Mouse (Mus musculus) forebrain, embryonic 10.5 days (tissue): ENCODE measurements at regions not wholly inside any gene's neighbourhood (a gene's known extent, or its start where the extent isn't known, plus 50 kb on each side); places are given as distances from the start of the nearest gene placed in this dataset.
A peak's percentile ranks its signal among the peaks of the same experiment; 100 is the strongest.

ENCODE experiments used
- DNase-seq: peaks from one replicate; pipeline ENCODE4 v3.0.0-alpha.2; 2017; ENCODE audit warnings: low spot score; ENCODE audit errors: extremely low spot score
- H3K27ac ChIP-seq: fragments of 300-500 bp; sonication (generic); 2 replicates; pipeline ENCODE4 v1.5.1; 2016; ENCODE audit warnings: mild to moderate bottlenecking
- H3K27me3 ChIP-seq: fragments of 300-500 bp; sonication (generic); 2 replicates; pipeline ENCODE4 v1.6.1; 2016; ENCODE audit warnings: mild to moderate bottlenecking; ENCODE audit not compliant: poor library complexity, severe bottlenecking
- H3K36me3 ChIP-seq: fragments of 300-500 bp; sonication (generic); replicated peaks from 2 replicates; pipeline ENCODE4 v1.6.1; 2016; ENCODE audit warnings: mild to moderate bottlenecking, moderate library complexity
- H3K4me1 ChIP-seq: fragments of 300-500 bp; sonication (generic); 2 replicates; pipeline ENCODE4 v1.6.1; 2016
- H3K4me3 ChIP-seq: fragments of 300-500 bp; sonication (generic); 2 replicates; pipeline ENCODE4 v1.5.1; 2016; ENCODE audit warnings: mild to moderate bottlenecking, moderate library complexity
- H3K9me3 ChIP-seq: fragments of 300-500 bp; sonication (generic); 2 replicates; pipeline ENCODE4 v1.6.1; 2016; ENCODE audit warnings: mild to moderate bottlenecking, moderate library complexity
- WGBS: fragments of 180-500 bp; shearing (Covaris S2); methylation state at CpG from one replicate; pipeline ENCODE4 v1.1.7; 2016; 5-methylcytosine and 5-hydroxymethylcytosine counted together
- microRNA-seq: library from miRNA; unstranded; fragments of <30 nt; microRNA quantifications from one replicate; pipeline ENCODE4, GENCODE M21; 2017

- no peak for DNase-seq
- Histone ChIP-seq H3K36me3 (no peaks in the 10 kb centered on the region), H3K9me3 (no peaks in the 10 kb centered on the region), H3K27ac (no peak overlapping the region), H3K4me1 (peaks cover 2% of the 10 kb centered on the region; the same call in 1 of the 2 replicates), H3K4me3 (no peak overlapping the region), H3K27me3 (no peaks in the 10 kb centered on the region)
- WGBS, result 92% methylated on average over 4 of the region's 4 CpGs
Measured at GRCm38 (mm10) chr10:126254198-126254597, 288.2 kb downstream of the Lrig3 start.

- H3K27ac ChIP-seq, result no peak overlapping the region
- H3K9me3 ChIP-seq, result no peaks in the 10 kb centered on the region
- no peaks in the 10 kb centered on the region for H3K36me3 ChIP-seq
- WGBS, result 81% methylated on average over 12 of the region's 12 CpGs
- no peak for DNase-seq
- no peak overlapping the region for H3K4me3 ChIP-seq
- H3K4me1 ChIP-seq, result peaks cover 6% of the 10 kb centered on the region; the same call in 1 of the 2 replicates
- no peaks in the 10 kb centered on the region for H3K27me3 ChIP-seq
Measured at GRCm38 (mm10) chr10:126249176-126249575, 283.2 kb downstream of the Lrig3 start.

- 94% methylated on average over 7 of the region's 7 CpGs for WGBS
- Histone ChIP-seq H3K9me3 (no peaks in the 10 kb centered on the region), H3K27me3 (no peaks in the 10 kb centered on the region), H3K36me3 (no peaks in the 10 kb centered on the region), H3K27ac (no peak overlapping the region), H3K4me3 (no peak overlapping the region), H3K4me1 (peaks cover 13% of the 10 kb centered on the region)
- DNase-seq, result no peak
Measured at GRCm38 (mm10) chr10:126243051-126243450, 277.1 kb downstream of the Lrig3 start.

- Histone ChIP-seq H3K4me1 (peaks cover 13% of the 10 kb centered on the region), H3K9me3 (no peaks in the 10 kb centered on the region), H3K4me3 (no peak overlapping the region), H3K27me3 (no peaks in the 10 kb centered on the region), H3K27ac (no peak overlapping the region), H3K36me3 (no peaks in the 10 kb centered on the region)
- WGBS, result 51% methylated on average over 4 of the region's 4 CpGs
- no peak for DNase-seq
Measured at GRCm38 (mm10) chr10:126239536-126239935, 273.6 kb downstream of the Lrig3 start.

Small RNAs in the stretch of these regions (microRNA-seq; reads per million reads assigned to microRNA genes)
- gene Mir378d, result 9.0 reads per million, percentile 19 among the genes with 10 or more reads in this experiment
